Mouse (Mus musculus): Measurements from ENCODE around the gene Lrrc4. TPM values are rescaled to one million over a fixed set of nuclear protein-coding genes. Genes with fewer than 3 reads are reported as not detected.

The Lrrc4 gene
- polyA plus RNA-seq, 1 experiment from 2014 or later, result 0.51 TPM

DNA sequence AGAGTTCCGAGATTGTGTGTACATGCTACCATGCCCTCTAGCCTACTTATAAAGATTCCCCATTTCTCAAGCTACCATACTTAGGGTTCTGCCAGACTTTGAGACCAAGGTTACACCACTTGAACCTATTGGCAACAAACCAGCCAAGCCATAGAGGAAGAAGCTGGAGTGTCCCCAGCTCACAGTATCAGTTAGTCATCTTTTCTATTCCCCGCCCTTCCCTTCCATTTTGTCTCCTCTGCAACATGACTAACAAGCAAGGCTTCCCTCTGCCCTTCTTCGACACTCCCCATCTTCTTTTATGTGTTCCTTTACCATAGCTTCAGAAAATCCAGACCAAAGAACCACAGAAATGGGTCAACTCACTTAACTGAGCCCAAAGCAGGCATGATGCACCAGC, 34.7 kb upstream of the Lrrc4 start:
- WGBS, result 88% methylated on average over 3 of the region's 3 CpGs
- Histone ChIP-seq H3K9ac (ENCODE audit: low read length) (no peak overlapping the region), H3K27ac (replicated peaks) (no peak overlapping the region; the same call in 1 of the 2 replicates), H3K4me1 (replicated peaks; ENCODE audit: control insufficient read depth, insufficient read depth) (peaks cover 5% of the 10 kb centered on the region; the same call in 1 of the 2 replicates), H3K4me2 (replicated peaks; ENCODE audit: low read depth) (no peak overlapping the region), H3K36me3 (ENCODE audit: control insufficient read depth, insufficient read depth, low read length) (no peaks in the 10 kb centered on the region), H3K9me3 (ENCODE audit: control insufficient read depth, low read length) (no peaks in the 10 kb centered on the region), H3K4me3 (ENCODE audit: low read depth, low read length) (no peak overlapping the region), H3K27me3 (ENCODE audit: control insufficient read depth, insufficient read depth, low read length) (no peaks in the 10 kb centered on the region)
- no peak for ATAC-seq (ENCODE audit: low FRiP score, low TSS enrichment)
- TF ChIP-seq EP300 (optimal IDR thresholded peaks at IDR 0.05) (no peak), CTCF (IDR thresholded peaks at IDR 0.05; ENCODE audit: low read depth) (no peak)
- DNase-seq (ENCODE audit: low spot score), result no peak

DNA sequence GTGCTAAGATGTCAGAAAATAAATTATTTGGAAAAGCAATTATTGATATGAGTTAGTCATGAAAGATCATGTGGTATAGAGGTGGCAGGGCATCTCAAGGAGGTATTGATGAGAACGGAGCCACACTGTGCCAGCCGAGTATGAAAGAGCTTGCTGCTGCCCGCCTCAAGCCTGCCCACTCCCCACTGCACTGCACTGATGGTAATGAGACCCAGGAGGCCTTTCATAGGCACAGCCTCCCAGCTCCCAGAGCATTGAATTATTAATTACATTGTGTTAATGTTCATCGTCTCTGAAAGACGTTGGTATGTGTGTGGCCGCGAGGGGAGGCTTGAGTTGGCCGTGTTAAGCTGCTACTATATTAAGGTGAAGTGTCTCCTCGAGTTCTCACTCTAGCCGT, 33.6 kb upstream of the Lrrc4 start:
- H3K4me3 ChIP-seq (ENCODE audit: low read depth, low read length), result no peak overlapping the region
- TF ChIP-seq CTCF (IDR thresholded peaks at IDR 0.05; ENCODE audit: low read depth) (no peak), EP300 (optimal IDR thresholded peaks at IDR 0.05) (no peak)
- H3K4me1 ChIP-seq (replicated peaks; ENCODE audit: control insufficient read depth, insufficient read depth), result peaks cover 5% of the 10 kb centered on the region; the same call in 1 of the 2 replicates
- 69% methylated on average over 10 of the region's 10 CpGs for WGBS
- ATAC-seq (ENCODE audit: low FRiP score, low TSS enrichment) (no peak), DNase-seq (ENCODE audit: low spot score) (no peak)
- H3K4me2 ChIP-seq (replicated peaks; ENCODE audit: low read depth), result no peak overlapping the region
- no peaks in the 10 kb centered on the region for H3K36me3 ChIP-seq (ENCODE audit: control insufficient read depth, insufficient read depth, low read length)
- H3K9me3 ChIP-seq (ENCODE audit: control insufficient read depth, low read length), result no peaks in the 10 kb centered on the region
- H3K27ac ChIP-seq (replicated peaks), result 0 out of 2 replicates have a peak overlapping the region, but pooled peaks have one; percentile 24
- no peaks in the 10 kb centered on the region for H3K27me3 ChIP-seq (ENCODE audit: control insufficient read depth, insufficient read depth, low read length)
- H3K9ac ChIP-seq (ENCODE audit: low read length), result no peak overlapping the region

DNA sequence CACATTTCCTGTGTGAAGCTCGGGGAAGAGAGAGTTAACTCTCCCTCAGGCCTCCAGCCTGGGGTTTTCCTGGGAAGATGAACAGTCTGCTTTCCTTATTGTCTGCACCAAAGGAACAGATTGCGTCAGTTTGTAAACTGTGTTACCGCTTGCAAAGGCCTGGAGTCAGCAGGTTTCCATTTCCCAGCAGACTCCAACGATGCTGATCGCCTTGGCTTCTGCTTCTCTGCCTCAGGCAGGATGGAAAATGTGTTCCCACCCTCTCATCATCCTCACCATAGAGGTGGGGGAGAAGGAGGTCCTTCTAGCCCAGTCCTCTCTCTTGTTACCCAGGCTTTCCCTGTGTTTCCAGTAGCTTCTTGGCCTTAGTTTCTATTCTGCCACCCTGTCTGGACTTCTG, 33.1 kb upstream of the Lrrc4 start:
- no peak overlapping the region for H3K4me3 ChIP-seq (ENCODE audit: low read depth, low read length)
- no peak overlapping the region for H3K9ac ChIP-seq (ENCODE audit: low read length)
- H3K9me3 ChIP-seq (ENCODE audit: control insufficient read depth, low read length), result no peaks in the 10 kb centered on the region
- WGBS, result 35% methylated on average over 5 of the region's 5 CpGs
- no peak for TF ChIP-seq CTCF (IDR thresholded peaks at IDR 0.05; ENCODE audit: low read depth)
- no peak for TF ChIP-seq EP300 (optimal IDR thresholded peaks at IDR 0.05)
- ATAC-seq (ENCODE audit: low FRiP score, low TSS enrichment) (no peak), DNase-seq (ENCODE audit: low spot score) (no peak)
- 0 out of 2 replicates have a peak overlapping the region, but pooled peaks have one; percentile 24 for H3K27ac ChIP-seq (replicated peaks)
- no peaks in the 10 kb centered on the region for H3K36me3 ChIP-seq (ENCODE audit: control insufficient read depth, insufficient read depth, low read length)
- H3K4me1 ChIP-seq (replicated peaks; ENCODE audit: control insufficient read depth, insufficient read depth), result peaks cover 5% of the 10 kb centered on the region; the same call in 1 of the 2 replicates
- no peaks in the 10 kb centered on the region for H3K27me3 ChIP-seq (ENCODE audit: control insufficient read depth, insufficient read depth, low read length)
- no peak overlapping the region for H3K4me2 ChIP-seq (replicated peaks; ENCODE audit: low read depth)

GRCm38 (mm10) chr6:28862304-28862703, 30.8 kb upstream of the Lrrc4 start:
- Histone ChIP-seq H3K9me3 (ENCODE audit: control insufficient read depth, low read length) (no peaks in the 10 kb centered on the region), H3K27ac (replicated peaks) (no peak overlapping the region), H3K9ac (ENCODE audit: low read length) (no peak overlapping the region), H3K4me1 (replicated peaks; ENCODE audit: control insufficient read depth, insufficient read depth) (peaks cover 2% of the 10 kb centered on the region; the same call in 1 of the 2 replicates), H3K36me3 (ENCODE audit: control insufficient read depth, insufficient read depth, low read length) (no peaks in the 10 kb centered on the region), H3K27me3 (ENCODE audit: control insufficient read depth, insufficient read depth, low read length) (no peaks in the 10 kb centered on the region), H3K4me2 (replicated peaks; ENCODE audit: low read depth) (no peak overlapping the region), H3K4me3 (ENCODE audit: low read depth, low read length) (no peak overlapping the region)
- DNase-seq (ENCODE audit: low spot score), result no peak
- TF ChIP-seq EP300 (optimal IDR thresholded peaks at IDR 0.05) (no peak), CTCF (IDR thresholded peaks at IDR 0.05; ENCODE audit: low read depth) (no peak)
- WGBS, result 57% methylated on average over 8 of the region's 8 CpGs
- 0 out of 2 replicates have a peak, but pooled peaks have one; percentile 45 for ATAC-seq (ENCODE audit: low FRiP score, low TSS enrichment)

GRCm38 (mm10) chr6:28860922-28861321, 29.4 kb upstream of the Lrrc4 start:
- DNase-seq (ENCODE audit: low spot score) (no peak), ATAC-seq (ENCODE audit: low FRiP score, low TSS enrichment) (no peak)
- 49% methylated on average over 2 of the region's 2 CpGs for WGBS
- Histone ChIP-seq H3K27me3 (ENCODE audit: control insufficient read depth, insufficient read depth, low read length) (no peaks in the 10 kb centered on the region), H3K4me2 (replicated peaks; ENCODE audit: low read depth) (no peak overlapping the region), H3K4me3 (ENCODE audit: low read depth, low read length) (no peak overlapping the region), H3K4me1 (replicated peaks; ENCODE audit: control insufficient read depth, insufficient read depth) (no peaks in the 10 kb centered on the region), H3K9ac (ENCODE audit: low read length) (no peak overlapping the region), H3K27ac (replicated peaks) (no peak overlapping the region), H3K9me3 (ENCODE audit: control insufficient read depth, low read length) (no peaks in the 10 kb centered on the region), H3K36me3 (ENCODE audit: control insufficient read depth, insufficient read depth, low read length) (no peaks in the 10 kb centered on the region)
- TF ChIP-seq CTCF (IDR thresholded peaks at IDR 0.05; ENCODE audit: low read depth) (no peak), EP300 (optimal IDR thresholded peaks at IDR 0.05) (no peak)

- Histone ChIP-seq H3K27me3 (ENCODE audit: control insufficient read depth, insufficient read depth, low read length) (no peaks in the 10 kb centered on the region), H3K9ac (ENCODE audit: low read length) (no peak overlapping the region), H3K36me3 (ENCODE audit: control insufficient read depth, insufficient read depth, low read length) (no peaks in the 10 kb centered on the region), H3K4me2 (replicated peaks; ENCODE audit: low read depth) (no peak overlapping the region), H3K27ac (replicated peaks) (no peak overlapping the region), H3K9me3 (ENCODE audit: control insufficient read depth, low read length) (no peaks in the 10 kb centered on the region), H3K4me3 (ENCODE audit: low read depth, low read length) (no peak overlapping the region), H3K4me1 (replicated peaks; ENCODE audit: control insufficient read depth, insufficient read depth) (no peaks in the 10 kb centered on the region)
- no peak for TF ChIP-seq CTCF (IDR thresholded peaks at IDR 0.05; ENCODE audit: low read depth)
- no peak for TF ChIP-seq EP300 (optimal IDR thresholded peaks at IDR 0.05)
- 60% methylated on average over 2 of the region's 2 CpGs for WGBS
- ATAC-seq (ENCODE audit: low FRiP score, low TSS enrichment) (no peak), DNase-seq (ENCODE audit: low spot score) (no peak)
These were observed 28.9 kb upstream of the Lrrc4 start for GRCm38 (mm10) chr6:28860450-28860849.
